Mouse (Mus musculus) lung, adult 2 months (tissue): Measurements from ENCODE around the gene Smyd3.

Experiments used
- CTCF ChIP-seq: fragments of 200-500 bp; IDR thresholded peaks from 2 replicates; pipeline ENCODE4 v1.5.1; 2011; ENCODE audit warnings: mild to moderate bottlenecking, low read length, control low read depth; ENCODE audit not compliant: insufficient read depth
- POLR2A ChIP-seq: fragments of 200-500 bp; IDR thresholded peaks from 2 replicates; pipeline ENCODE4 v1.6.1; 2011; ENCODE audit warnings: low read depth, mild to moderate bottlenecking, control low read depth, low read length, borderline replicate concordance; ENCODE audit errors: extremely low read depth

DNA sequence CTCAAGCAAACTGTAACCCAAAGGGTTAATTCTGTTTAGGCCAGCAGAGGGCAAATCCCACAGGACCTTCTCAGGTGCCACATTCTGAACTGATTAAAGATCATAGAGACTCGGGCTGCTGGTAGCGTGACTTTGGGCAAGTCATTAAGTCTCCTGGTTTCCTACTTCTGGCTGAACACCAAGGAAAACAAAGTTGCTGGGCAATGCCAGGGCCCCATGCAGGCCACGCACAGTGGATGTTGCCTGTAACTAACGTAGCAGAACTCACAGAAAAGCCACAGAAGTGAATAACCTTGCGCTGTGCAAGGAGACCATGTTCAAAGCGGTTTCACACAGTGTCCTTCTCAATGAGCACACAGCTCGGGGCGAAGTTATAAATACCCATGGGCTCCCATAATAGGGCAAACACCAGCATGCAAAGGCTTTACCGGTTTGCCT lies 371.1 kb downstream of the Smyd3 start:
- TF ChIP-seq CTCF (no peak), POLR2A (no peak)
